Mouse (Mus musculus) granulocyte monocyte progenitor cell, adult 5-6 weeks (primary cell): ENCODE measurements around the gene Rpl10. TPM values are rescaled to one million over a fixed set of nuclear protein-coding genes. Genes with fewer than 3 reads are reported as not detected.
A peak's percentile ranks its signal among the peaks of the same experiment; 100 is the strongest.

Experiments used
- ATAC-seq: replicated peaks from 2 replicates; pipeline ENCODE4 v1.8.0; 2016; ENCODE audit warnings: mild to moderate bottlenecking, moderate TSS enrichment, inconsistent platforms; ENCODE audit not compliant: poor library complexity, severe bottlenecking
- total RNA-seq, 2 experiments: library from RNA; stranded (forward) in 1 of 2; stranded (reverse) in 1 of 2; fragments of 200-712, 200-1000 nt in 1 of 2; fragments of >200 nt in 1 of 2; fragmentation: Nextera tagmentation in 1 of 2; gene quantifications; 2 replicates each; pipeline ENCODE4 v1.2.3; 2014 to 2017

The Rpl10 gene
- total RNA-seq (2014; fragmentation: Nextera tagmentation): 5,642 and 5,847 TPM in 2 replicates
- total RNA-seq (2017): 1,448 and 1,548 TPM in 2 replicates

DNA sequence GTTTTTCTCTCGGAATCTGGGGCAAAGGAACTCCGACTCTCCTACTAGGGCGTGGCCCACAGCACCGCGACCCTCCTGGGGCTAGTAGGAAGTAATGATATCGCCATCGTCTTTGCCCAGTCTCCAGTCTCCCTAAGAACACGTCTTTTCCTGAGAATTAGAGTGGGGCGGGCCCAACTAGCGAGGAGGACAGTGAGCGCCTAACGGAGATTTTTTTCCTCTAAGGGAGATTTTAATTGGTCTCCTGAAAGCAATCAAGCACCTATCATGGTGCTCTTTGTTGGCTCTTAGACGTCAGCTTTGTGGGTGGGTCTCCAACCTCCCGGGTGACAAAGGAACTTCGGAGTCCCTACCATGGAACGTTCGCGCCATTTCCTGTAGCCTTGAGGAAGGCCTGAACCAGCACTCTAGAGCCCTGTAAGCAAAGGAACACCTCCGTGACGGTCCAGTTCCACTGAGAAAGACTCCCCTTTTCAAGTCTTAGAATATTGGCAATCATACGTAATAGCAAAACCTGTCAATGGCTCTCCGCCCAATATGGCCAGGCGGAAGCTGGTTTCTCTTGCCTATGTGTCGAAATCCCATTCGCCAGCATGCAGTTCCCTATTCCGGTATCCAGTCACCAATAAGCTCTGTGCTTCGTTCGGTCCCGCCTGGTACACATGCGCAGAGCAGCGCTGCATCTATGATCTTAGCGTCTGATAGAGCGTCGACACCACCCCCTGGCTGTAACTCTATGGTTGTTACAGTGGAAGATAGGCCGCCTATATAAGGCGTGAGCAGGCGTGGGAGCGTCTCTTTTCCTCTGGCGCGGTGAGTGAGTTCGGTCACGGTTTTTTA lies at the start of gene Rpl10:
Gene Rpl10, plus strand, starts transcription at position 751 of the 840 bp plus-strand sequence.
- peak; percentile 73 for ATAC-seq

DNA sequence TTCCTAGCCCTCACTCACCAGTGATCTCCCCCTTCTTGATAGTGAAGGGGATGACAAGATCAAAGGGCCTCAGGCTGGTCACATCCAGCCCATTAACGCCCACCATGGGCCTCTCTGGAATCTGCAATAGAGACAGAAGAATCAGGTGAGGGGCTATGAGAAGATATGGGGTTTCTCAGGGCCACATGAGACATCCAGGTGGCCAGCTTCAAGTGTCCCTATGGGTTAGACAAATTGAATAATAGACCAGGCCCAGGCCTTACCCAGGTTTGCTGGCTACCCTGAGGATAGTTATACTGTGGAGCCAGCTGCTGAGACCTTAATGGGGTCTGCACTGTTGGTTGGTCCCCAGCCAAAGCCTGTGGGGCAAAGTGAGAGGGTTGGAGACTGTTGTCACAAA lies 40.6 kb upstream of the Rpl10 start:
- ATAC-seq: no peak

DNA sequence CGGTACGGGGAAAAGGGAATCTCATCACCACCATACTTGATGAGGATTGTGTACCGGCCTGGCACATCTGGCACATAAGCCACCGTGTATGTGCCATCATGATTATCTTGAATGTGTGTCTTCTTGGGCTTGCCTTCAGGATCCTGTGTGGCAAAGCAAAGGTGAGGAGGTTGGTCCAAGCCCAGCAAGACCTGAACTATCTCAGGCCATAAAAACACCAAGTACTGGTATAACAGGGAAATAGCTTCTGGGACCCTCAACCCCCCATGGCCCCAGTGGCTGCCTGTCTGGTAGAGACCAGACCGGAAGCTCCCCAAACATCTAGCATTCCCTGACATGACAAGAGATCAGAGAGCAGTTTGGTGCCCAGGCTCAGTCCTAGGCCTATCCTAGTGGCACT lies 37.4 kb upstream of the Rpl10 start:
- ATAC-seq: no peak

DNA sequence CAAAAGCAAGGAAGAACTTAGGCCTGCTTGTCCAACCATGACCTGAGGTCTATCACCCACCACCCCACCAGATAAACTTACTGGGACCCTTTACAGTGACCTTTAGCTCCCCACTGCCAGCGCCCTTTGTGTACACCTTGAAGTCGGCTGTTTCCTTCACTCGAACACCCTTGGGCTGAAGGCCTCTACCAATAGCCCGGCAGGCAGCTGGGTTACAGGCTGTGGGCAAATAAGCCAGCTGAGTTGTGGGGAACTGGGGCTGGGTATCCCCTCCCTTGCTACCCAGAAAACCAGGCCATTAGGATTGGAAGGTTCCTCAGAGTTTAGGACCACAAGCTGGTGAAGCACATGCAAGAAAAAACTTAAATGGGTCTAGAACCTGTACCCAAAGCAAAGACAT lies 30.3 kb upstream of the Rpl10 start:
- no peak for ATAC-seq

DNA sequence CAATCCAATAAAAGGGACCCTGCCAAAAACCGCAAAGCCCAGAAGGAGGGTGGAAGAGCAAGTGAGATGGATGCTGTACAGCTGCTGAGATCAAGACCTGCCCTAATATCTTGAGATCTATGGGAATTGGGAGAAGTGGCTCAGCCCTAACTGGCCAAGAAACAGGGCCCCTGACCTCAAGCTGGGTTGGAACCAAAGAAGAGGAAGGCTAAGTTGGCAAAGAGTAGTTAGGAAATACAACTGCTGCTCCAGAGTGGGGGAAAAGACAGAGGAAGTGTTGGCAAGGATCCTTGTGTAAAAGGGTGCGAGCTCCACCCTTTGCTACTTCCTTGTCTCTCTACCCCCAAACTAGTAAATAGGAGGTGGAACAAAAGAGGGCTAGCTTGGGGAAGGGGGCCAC lies 27.2 kb upstream of the Rpl10 start:
- peak; percentile 45 for ATAC-seq

DNA sequence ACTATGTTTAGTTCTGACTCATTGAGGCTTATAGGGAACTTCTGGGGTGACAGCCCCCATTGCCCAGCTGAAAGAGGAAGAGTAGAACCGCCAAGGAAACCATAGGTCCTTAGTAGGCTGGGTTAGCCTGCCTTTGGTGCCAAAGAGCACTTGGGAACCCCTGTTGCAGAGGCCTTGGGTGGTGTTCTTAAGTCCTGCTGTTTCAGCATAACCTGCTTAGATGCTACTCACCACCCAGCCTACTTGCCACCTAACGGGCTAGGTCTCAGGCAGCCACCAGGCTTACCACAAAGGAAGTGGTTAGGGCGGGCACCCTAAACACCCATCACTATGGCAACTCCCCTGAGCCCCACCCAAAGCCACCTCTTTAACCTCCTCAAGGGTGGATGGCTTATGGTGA lies 26.8 kb upstream of the Rpl10 start:
- ATAC-seq: peak; percentile 48

DNA sequence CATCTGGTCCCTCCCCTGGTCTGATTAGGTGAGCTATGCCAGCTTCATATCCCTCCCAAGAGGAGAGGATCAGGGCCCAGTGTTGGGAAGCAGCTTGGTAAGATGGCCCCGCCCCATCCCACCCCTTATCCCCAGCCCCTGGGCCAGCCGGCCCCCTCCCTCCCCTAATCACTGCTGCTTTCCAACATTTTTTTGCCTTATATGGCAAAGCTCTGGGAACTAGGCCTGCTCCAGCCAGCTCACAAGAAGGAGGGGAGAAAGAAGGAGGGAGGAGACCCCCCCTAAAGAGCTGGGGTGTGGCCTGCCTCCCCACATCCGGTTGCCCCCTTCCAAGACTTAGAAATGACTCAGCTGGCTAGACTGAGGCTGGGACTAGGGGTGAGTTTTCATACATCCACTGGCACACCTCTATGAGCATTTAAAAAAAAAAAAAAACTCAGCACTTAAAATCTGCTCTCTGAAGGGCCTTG lies 26.0 kb upstream of the Rpl10 start:
- peak; percentile 11; the same call in 1 of the 2 replicates for ATAC-seq

DNA sequence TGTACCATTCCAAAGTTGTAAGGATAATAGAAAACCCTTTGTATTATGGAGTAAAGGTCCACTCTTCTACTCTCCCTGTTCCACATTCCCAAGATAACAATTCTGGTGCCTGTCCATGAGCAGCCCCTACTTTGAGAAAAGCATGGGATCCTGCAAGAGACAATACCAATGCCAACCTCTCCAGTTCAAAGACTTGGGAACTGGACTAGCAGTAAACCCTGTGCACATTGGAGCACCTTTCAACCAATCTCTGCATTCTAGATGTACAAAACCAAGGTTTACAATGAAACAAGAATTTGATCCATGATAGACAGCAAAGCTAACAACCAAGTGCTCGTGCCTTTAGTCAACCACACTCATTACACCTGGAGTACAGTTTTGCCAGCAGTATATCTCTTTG lies 25.5 kb upstream of the Rpl10 start:
- no peak for ATAC-seq

DNA sequence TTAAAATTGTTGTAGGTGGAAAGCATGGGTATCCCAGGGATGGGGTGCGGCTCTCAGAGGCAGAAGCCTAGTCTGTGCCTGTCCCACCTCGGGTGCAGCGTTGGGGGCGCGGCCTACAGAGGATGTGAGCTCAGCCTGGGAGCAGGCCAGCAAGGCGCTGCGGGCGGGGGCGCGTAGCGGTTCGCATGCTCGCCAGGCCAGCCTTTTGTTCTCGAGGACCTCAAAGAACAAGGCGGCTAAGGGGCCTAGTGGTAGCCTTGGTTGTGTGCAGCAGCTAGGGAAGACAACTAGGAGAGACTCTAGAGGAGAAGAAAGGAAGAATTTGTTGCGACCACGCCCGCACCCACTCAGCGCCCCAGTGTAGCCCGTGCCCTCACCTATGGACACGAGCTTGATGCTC lies 24.9 kb upstream of the Rpl10 start:
- ATAC-seq: peak; percentile 20

DNA sequence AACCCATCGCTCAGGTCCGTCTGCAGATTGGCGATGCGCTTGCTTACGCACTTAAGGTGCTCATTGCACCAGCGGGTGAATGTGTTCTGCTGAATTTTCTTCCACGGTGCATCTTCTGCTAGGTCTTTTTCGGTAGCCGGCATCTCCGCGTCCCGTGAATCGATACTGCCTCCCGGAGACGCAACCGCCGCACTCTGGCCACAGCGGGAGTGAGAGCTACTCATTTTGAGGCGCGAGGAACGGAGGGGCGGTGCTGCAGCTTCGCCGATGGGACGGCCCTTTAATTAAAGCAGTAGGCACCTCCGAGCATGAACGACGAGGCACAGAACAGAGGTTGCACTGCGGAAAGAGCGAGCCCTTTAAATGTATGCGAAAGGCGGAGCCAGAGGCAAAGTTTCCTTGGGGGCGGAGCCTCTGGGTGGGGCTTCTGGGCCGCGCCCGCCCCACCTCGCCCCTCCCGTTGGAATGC lies 24.4 kb upstream of the Rpl10 start:
- peak; percentile 49 for ATAC-seq

DNA sequence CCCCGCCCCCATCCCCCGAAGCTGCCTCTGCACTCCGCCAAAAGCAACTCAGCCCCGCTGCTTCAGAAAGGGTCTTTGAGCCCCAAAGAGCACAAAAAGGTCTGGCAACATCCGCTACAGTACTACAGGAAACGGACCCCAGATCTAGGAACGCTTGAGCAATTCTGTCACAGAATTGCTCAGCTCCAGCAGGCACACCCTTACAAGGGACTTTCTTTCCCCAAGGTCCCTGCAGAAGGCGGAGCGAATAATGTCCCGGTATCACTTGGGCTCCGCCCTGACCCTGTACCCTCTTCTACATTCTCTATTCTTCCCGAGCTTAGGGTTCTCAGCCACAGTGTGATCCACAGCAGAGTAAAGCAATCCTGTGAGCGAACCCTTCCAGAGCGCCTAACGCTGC lies 23.9 kb upstream of the Rpl10 start:
- peak; percentile 12 for ATAC-seq

DNA sequence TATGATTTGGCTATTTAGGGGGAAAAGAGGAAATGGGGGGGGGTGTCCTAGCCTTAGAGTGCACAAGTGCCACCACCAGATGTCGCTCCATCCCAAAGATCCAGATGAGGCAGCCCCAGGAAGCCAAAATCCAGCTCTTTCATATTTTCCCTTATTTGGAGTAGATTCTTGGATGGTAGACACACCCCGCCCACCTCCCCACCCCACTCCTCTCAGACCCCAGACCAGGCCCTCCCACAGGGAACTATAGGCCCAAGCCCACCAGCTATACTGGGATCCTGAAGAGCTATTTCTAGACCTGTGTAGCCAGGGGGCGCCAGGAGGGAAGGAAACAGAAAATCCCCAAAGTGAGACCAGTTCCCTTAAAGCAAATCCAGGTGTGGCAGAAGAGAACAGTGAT lies 22.0 kb upstream of the Rpl10 start:
- ATAC-seq: no peak

DNA sequence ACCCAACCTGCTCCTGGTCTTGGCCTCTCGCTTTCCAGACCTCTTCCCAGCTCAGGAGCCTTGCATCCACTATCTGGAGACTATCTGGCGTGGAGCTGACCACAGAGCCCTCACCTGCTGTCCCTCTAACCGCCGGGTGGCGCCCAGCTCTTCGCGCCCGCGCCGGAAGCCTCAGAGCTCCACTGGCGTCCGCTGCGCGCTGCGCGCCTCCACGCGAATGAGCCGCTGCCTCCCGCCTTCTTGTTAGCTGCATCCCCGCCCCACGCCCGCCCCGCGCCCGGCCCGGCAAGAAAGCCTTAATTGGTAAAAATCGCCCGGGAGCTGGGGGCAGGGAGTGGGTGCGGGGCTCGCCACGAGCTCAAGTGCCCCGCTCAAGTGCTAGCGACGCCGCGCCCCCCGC lies 21.0 kb upstream of the Rpl10 start, which contains the start of gene Flna:
Gene Flna, minus strand, starts transcription at position 206 of the 400 bp plus-strand sequence.
- no peak for ATAC-seq

DNA sequence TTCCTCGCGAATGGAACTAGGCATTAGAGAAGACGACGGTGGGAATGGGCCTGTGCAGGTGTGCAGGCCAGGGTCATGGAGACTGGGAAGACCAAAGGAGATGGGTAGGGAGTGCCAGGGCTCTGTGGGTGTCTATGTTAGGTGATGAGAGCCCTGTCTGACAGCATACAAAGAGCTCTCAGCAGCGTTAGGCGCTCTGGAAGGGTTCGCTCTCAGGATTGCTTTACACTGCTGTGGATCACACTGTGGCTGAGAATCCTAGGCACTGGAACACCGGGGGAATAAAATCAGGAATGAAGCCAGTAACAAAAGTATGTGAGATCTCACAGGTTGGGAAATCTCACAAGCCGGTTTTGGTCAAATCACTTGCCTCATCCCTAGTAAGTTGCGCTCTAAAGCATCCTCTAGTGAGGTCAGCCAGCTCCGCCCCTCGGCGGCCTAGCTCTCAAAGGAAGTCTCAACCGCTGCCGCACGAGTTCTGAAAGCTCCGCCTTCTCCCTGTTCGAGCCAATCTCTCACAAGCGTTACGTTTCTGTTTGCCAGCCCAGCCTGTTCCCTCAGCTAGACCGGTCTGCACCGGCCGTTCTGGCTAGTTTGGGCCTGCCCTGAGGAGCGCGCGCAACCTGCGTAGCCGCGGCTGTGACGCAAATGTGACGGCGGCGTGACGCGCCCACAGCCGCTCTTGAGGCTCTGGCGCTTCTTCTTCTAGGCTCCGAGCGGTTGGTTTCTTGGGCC lies 16.3 kb upstream of the Rpl10 start, which contains the start of gene Emd:
Gene Emd, plus strand, starts transcription at position 535 of the 735 bp plus-strand sequence.
- peak; percentile 91 for ATAC-seq

DNA sequence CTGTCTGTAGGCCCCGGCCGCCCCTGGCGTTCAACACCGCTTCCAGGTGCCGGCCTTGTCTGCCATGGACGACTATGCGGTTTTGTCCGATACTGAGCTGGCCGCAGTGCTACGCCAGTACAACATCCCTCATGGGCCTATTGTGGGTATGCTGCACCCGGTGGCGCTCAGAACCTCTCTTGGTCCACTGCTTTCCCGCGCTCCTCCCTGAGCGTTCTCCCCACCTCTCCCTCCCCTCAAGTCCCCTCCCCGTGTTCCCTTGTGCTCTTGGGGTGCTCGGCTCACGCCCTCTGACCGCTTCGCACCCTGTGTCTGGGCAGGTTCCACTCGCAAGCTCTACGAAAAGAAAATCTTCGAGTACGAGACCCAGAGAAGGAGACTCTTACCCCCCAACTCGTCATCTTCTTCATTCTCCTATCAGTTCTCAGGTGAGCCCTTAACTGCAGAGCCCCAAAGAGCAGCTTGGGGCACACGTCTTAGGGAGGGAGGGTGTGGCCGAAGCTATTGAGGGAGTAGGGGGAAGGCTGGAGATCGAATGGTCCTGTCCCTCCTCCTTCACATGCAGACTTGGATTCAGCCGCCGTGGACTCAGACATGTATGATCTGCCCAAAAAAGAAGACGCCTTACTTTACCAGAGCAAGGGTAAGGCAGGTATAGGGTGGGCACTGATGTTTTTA lies 15.6 kb upstream of the Rpl10 start:
- ATAC-seq: no peak

DNA sequence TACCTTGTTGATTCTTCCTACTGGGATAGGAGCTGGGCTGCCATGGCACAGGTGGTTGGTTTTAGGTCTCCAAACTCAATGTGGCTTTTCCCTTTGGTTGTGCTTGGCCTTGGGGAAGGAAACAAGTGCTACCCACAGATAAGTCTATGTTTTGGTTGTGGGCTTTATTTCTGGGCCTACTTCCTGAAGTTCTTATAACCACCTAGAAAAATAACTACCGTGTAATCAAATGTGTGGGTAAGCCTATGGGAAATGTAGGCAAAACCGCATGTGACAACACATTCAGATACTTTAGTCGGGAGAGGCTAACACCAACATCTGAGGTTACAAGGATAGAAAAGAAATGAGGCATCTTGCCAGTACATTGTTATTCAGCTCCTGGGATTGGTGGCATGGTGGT lies 12.9 kb upstream of the Rpl10 start:
- no peak for ATAC-seq

DNA sequence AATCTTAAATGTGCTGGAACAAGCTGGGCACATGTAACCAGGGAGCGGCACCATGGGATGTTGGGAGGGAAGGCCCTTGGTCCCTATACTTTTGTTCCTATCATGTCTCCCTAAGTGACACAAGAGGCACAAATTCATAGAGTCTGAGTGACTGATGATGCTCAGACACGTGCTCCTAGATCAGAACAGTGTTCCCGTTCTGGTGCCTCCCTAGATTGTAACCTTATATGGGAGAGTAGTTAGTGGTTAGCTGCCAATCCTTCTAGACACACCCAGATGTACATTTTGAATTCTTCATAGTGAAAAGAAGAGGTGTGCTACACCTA lies 913 bp upstream of the Rpl10 start:
- peak; percentile 6; the same call in 1 of the 2 replicates for ATAC-seq

DNA sequence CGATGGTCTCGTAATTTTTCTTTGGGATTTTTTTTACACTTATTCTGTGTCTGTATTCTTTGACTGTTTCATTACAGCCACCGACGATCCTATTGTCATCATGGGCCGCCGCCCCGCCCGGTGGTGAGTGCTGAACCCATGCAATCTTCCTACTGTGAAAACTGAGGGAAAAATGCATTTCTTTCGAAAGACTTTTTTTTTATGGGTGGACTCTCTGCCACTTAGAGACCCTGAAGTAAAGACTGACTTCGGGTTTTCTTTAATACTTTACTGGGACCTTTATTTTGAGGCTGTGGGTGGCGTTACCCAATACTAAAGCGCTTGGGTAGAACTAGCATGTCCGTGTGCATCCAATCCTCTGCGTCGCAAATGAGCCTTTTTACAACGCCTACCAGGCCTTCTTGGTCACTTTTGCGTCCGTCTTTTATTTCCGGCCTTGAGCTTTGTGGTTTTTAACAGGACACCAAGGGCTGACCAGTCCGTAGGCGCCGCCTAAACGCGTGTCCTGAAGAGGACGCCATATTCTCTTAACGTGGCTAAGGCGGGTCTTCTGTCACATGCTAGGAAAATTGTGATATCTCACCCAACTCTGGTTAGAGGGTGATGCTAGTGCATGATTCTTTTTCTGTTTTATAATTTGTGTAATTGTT lies 415 bp downstream of the Rpl10 start:
- peak; percentile 28 for ATAC-seq

DNA sequence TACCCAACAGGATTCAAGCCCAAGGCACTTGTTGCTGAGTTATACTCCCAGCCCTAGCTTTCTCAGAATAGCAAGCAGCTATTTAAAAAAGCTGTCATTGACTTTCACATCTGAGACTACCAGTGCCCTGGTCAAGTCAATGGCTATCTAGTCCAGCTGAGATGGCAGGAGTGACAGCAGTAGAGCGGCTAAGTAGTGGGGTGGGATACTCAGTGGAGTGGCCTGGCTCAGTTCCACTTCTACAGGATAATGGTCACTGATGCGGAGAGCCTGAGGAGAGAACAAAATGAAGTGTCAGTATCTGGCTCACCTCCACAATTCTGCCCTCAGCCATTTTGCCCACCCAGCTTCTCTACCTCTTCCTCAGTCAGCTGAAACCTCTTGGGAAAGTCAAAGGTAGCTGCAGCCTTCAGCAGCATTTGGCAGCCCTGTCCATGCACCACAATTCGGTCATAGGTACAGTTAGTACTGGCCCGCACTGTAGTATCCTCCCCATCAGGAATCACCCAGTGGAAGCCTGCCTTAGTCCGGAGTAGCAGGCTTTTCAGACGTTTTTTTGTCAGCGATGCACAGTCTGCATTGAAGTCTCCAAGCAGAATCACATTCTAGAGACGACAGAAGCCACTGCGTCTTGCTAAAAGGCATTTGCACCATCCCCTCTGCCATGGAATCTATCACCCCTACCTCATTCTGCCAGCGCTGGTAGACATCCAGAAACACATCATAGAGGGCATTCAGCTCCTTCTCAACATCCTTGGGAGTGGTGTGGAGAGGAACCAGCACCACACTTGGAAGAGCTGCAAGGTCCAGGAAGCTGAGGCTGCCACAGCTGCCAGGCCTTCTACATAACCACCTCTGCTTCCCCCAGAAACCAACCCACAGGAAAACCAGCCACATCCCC lies 3.1 kb downstream of the Rpl10 start:
- ATAC-seq: peak; percentile 9
